Mouse (Mus musculus) gonadal fat pad, adult 2 months (tissue): ENCODE data around the gene Usp33. TPM values are rescaled to one million over a fixed set of nuclear protein-coding genes. Genes with fewer than 3 reads are reported as not detected.

Experiments used
- DNase-seq: peaks from one replicate; pipeline ENCODE4 v3.0.0-alpha.2; 2012; ENCODE audit warnings: low read depth
- polyA plus RNA-seq: library from polyadenylated mRNA; depleted of rRNA; stranded (reverse); fragments of >200 nt; gene quantifications from 2 replicates; pipeline ENCODE4 v1.2.3, GENCODE M21; 2012; rRNA removed

Usp33 gene
- polyA plus RNA-seq, 1 experiment, result 25.9 TPM

- no peak for DNase-seq
These were observed 54.6 kb downstream of the Usp33 start for GRCm38 (mm10) chr3:152400875-152401274.

GRCm38 (mm10) chr3:152401964-152402670 is 55.8 kb downstream of the Usp33 start:
- peak; percentile 62 for DNase-seq

- DNase-seq, result no peak
These were observed 56.4 kb downstream of the Usp33 start for GRCm38 (mm10) chr3:152402671-152403066.

GRCm38 (mm10) chr3:152403827-152404226 is 57.5 kb downstream of the Usp33 start:
- no peak for DNase-seq

GRCm38 (mm10) chr3:152405420-152405819 is 59.1 kb downstream of the Usp33 start:
- no peak for DNase-seq

GRCm38 (mm10) chr3:152405978-152406640 is 59.8 kb downstream of the Usp33 start:
- DNase-seq, result no peak

- DNase-seq, result no peak
These were observed 64.8 kb downstream of the Usp33 start for GRCm38 (mm10) chr3:152410980-152411551.

- DNase-seq, result no peak
These were observed 66.1 kb downstream of the Usp33 start for GRCm38 (mm10) chr3:152412362-152412761.

GRCm38 (mm10) chr3:152428925-152429324 is 82.6 kb downstream of the Usp33 start:
- DNase-seq, result no peak

GRCm38 (mm10) chr3:152432677-152433076 is 86.4 kb downstream of the Usp33 start:
- no peak for DNase-seq

GRCm38 (mm10) chr3:152435590-152435989 is 89.3 kb downstream of the Usp33 start:
- DNase-seq, result no peak

GRCm38 (mm10) chr3:152438068-152438467 is 91.8 kb downstream of the Usp33 start:
- DNase-seq, result no peak

GRCm38 (mm10) chr3:152442795-152443194 is 96.5 kb downstream of the Usp33 start:
- DNase-seq, result no peak

Other genes starting within 250 kb of the Usp33 start
- gene Gipc2, start 180.2 kb upstream of the Usp33 start, polyA plus RNA-seq, result 3.7 and 7.1 TPM in 2 replicates
- gene Dnajb4, start 136.2 kb upstream of the Usp33 start, polyA plus RNA-seq, result 12.6 and 13.3 TPM in 2 replicates
- gene Fubp1, start 136.1 kb upstream of the Usp33 start, polyA plus RNA-seq, result 63.2 and 63.5 TPM in 2 replicates
- gene Nexn, start 80.1 kb upstream of the Usp33 start, polyA plus RNA-seq, result 0.47 and 0.84 TPM in 2 replicates
- 15.5 and 25.4 TPM in 2 replicates for gene Miga1, start 6.1 kb upstream of the Usp33 start, polyA plus RNA-seq
- gene Zzz3, start 49.0 kb downstream of the Usp33 start, polyA plus RNA-seq, result 23.4 and 29.8 TPM in 2 replicates